Mouse (Mus musculus) kidney, embryonic 14.5 days (tissue): Measurements from ENCODE around the gene Ntf5. TPM values are rescaled to one million over a fixed set of nuclear protein-coding genes. Genes with fewer than 3 reads are reported as not detected.
"Not testable (repeated sequence)": the region's sequence is repeated elsewhere in the genome, so short reads cannot be mapped to it uniquely, and the experiment has no call there.

Experiments
- ATAC-seq: fragments of 200-750 bp; cut with Nextera tagmentation; 2 replicates; pipeline ENCODE4 v1.8.0; 2017; ENCODE audit warnings: moderate number of reproducible peaks, mild to moderate bottlenecking, moderate TSS enrichment, moderate library complexity; ENCODE audit not compliant: low FRiP score, low TSS enrichment
- H3K27ac ChIP-seq: fragments of 300-500 bp; sonication (generic); 2 replicates; pipeline ENCODE4 v1.5.1; 2014; ENCODE audit warnings: low read depth, mild to moderate bottlenecking, low read length, moderate library complexity, mixed read lengths
- H3K27me3 ChIP-seq: fragments of 300-500 bp; sonication (generic); 2 replicates; pipeline ENCODE4 v1.6.1; 2014; ENCODE audit warnings: mild to moderate bottlenecking, low read length; ENCODE audit not compliant: control insufficient read depth, insufficient read depth
- H3K36me3 ChIP-seq: fragments of 300-500 bp; sonication (generic); 2 replicates; pipeline ENCODE4 v1.6.1; 2014; ENCODE audit warnings: low read length, mixed read lengths; ENCODE audit not compliant: control insufficient read depth, insufficient read depth
- H3K4me1 ChIP-seq: fragments of 300-500 bp; sonication (generic); 2 replicates; pipeline ENCODE4 v1.6.1; 2014; ENCODE audit warnings: low read length, mixed read lengths; ENCODE audit not compliant: control insufficient read depth, insufficient read depth
- H3K4me2 ChIP-seq: fragments of 300-500 bp; sonication (generic); replicated peaks from 2 replicates; pipeline ENCODE4 v1.6.1; 2014; ENCODE audit warnings: low read depth, mild to moderate bottlenecking, low read length
- H3K4me3 ChIP-seq: fragments of 300-500 bp; sonication (generic); 2 replicates; pipeline ENCODE4 v1.5.1; 2014; ENCODE audit warnings: mild to moderate bottlenecking, low read length
- H3K9ac ChIP-seq: fragments of 300-500 bp; sonication (generic); 2 replicates; pipeline ENCODE4 v1.6.1; 2014; ENCODE audit warnings: low read depth, mild to moderate bottlenecking, low read length, moderate library complexity
- H3K9me3 ChIP-seq: fragments of 300-500 bp; sonication (generic); 2 replicates; pipeline ENCODE4 v1.6.1; 2016; ENCODE audit warnings: low read length; ENCODE audit not compliant: control insufficient read depth
- WGBS: fragments of 180-500 bp; shearing (Covaris S2); extraction: QIAGEN DNeasy Blood & Tissue Kit; methylation state at CpG from one replicate; pipeline ENCODE4 v1.1.7; 2014; 5-methylcytosine and 5-hydroxymethylcytosine counted together
- polyA plus RNA-seq: library from polyadenylated mRNA; unstranded; fragments of >200 nt; fragmentation: Nextera tagmentation; extraction: Ambion mirVana; gene quantifications from 2 replicates; pipeline ENCODE4 v1.2.1, GENCODE M21; 2014

Gene Ntf5
- polyA plus RNA-seq, 1 experiment from 2014 or later, result 1.4 TPM

GRCm38 (mm10) chr7:45461326-45461725 lies 47.8 kb downstream of the Ntf5 start:
- Histone ChIP-seq H3K9ac (0 out of 2 replicates have a peak overlapping the region, but pooled peaks have one; percentile 83), H3K27ac (peak overlapping the region; percentile 88; the same call in 1 of the 2 replicates), H3K4me2 (no peak overlapping the region), H3K9me3 (no peaks in the 10 kb centered on the region), H3K27me3 (no peaks in the 10 kb centered on the region), H3K4me3 (no peak overlapping the region), H3K4me1 (peaks cover 36% of the 10 kb centered on the region), H3K36me3 (peaks cover 45% of the 10 kb centered on the region)
- 65% methylated on average over 5 of the region's 5 CpGs for WGBS
- no peak for ATAC-seq

GRCm38 (mm10) chr7:45461781-45462180 lies 48.3 kb downstream of the Ntf5 start:
- no peak overlapping the region for H3K9ac ChIP-seq
- peaks cover 45% of the 10 kb centered on the region for H3K36me3 ChIP-seq
- no peak overlapping the region for H3K4me2 ChIP-seq
- H3K9me3 ChIP-seq, result no peaks in the 10 kb centered on the region
- peak overlapping the region; percentile 65; the same call in 1 of the 2 replicates for H3K27ac ChIP-seq
- WGBS, result 89% methylated on average over 4 of the region's 4 CpGs
- no peaks in the 10 kb centered on the region for H3K27me3 ChIP-seq
- ATAC-seq, result no peak
- no peak overlapping the region for H3K4me3 ChIP-seq
- peaks cover 36% of the 10 kb centered on the region for H3K4me1 ChIP-seq

- Histone ChIP-seq H3K9ac (no peak overlapping the region), H3K4me2 (no peak overlapping the region), H3K27ac (no peak overlapping the region), H3K9me3 (no peaks in the 10 kb centered on the region), H3K4me1 (peaks cover 33% of the 10 kb centered on the region), H3K36me3 (peaks cover 41% of the 10 kb centered on the region), H3K4me3 (no peak overlapping the region), H3K27me3 (no peaks in the 10 kb centered on the region)
- no peak for ATAC-seq
- WGBS, result 89% methylated on average over 4 of the region's 4 CpGs
Observed at GRCm38 (mm10) chr7:45462325-45462724, 48.8 kb downstream of the Ntf5 start.

- not testable (repeated sequence) for ATAC-seq, H3K27me3 ChIP-seq, H3K4me3 ChIP-seq, H3K9me3 ChIP-seq, H3K4me2 ChIP-seq, H3K9ac ChIP-seq, H3K27ac ChIP-seq
- 81% methylated on average over 4 of the region's 4 CpGs for WGBS
- Histone ChIP-seq H3K4me1 (peaks cover 27% of the 10 kb centered on the region), H3K36me3 (peaks cover 36% of the 10 kb centered on the region)
Observed at GRCm38 (mm10) chr7:45462868-45463267, 49.4 kb downstream of the Ntf5 start.

GRCm38 (mm10) chr7:45463987-45464778 lies 50.7 kb downstream of the Ntf5 start:
- Histone ChIP-seq H3K36me3 (peaks cover 28% of the 10 kb centered on the region), H3K27me3 (no peaks in the 10 kb centered on the region), H3K4me2 (no peak overlapping the region), H3K27ac (no peak overlapping the region), H3K9me3 (no peaks in the 10 kb centered on the region), H3K9ac (no peak overlapping the region), H3K4me3 (no peak overlapping the region), H3K4me1 (peaks cover 21% of the 10 kb centered on the region)
- no peak for ATAC-seq
- 88% methylated on average over 7 of the region's 7 CpGs for WGBS

GRCm38 (mm10) chr7:45465112-45465511 lies 51.6 kb downstream of the Ntf5 start:
- no peak overlapping the region for H3K27ac ChIP-seq
- peaks cover 28% of the 10 kb centered on the region for H3K36me3 ChIP-seq
- no peaks in the 10 kb centered on the region for H3K27me3 ChIP-seq
- H3K9me3 ChIP-seq, result no peaks in the 10 kb centered on the region
- no peak overlapping the region; the same call in 1 of the 2 replicates for H3K4me3 ChIP-seq
- no peak overlapping the region; the same call in 1 of the 2 replicates for H3K4me2 ChIP-seq
- peaks cover 20% of the 10 kb centered on the region for H3K4me1 ChIP-seq
- no peak for ATAC-seq
- H3K9ac ChIP-seq, result no peak overlapping the region
- 96% methylated on average over 12 of the region's 12 CpGs for WGBS

- H3K27me3 ChIP-seq, result no peaks in the 10 kb centered on the region
- peaks cover 16% of the 10 kb centered on the region for H3K4me1 ChIP-seq
- peak overlapping the region; percentile 84; the same call in 1 of the 2 replicates for H3K9ac ChIP-seq
- 81% methylated on average over 9 of the region's 9 CpGs for WGBS
- H3K27ac ChIP-seq, result no peak overlapping the region
- peaks cover 28% of the 10 kb centered on the region for H3K36me3 ChIP-seq
- ATAC-seq, result no peak
- H3K4me2 ChIP-seq, result peak overlapping the region; percentile 71
- peak overlapping the region; percentile 75 for H3K4me3 ChIP-seq
- H3K9me3 ChIP-seq, result no peaks in the 10 kb centered on the region
Observed at GRCm38 (mm10) chr7:45465549-45465948, 52.1 kb downstream of the Ntf5 start.

GRCm38 (mm10) chr7:45466283-45467089 lies 53.0 kb downstream of the Ntf5 start, which contains the start of gene Bax:
Bax (minus strand) TSS chr7:45466898.
- Histone ChIP-seq H3K4me1 (peaks cover 10% of the 10 kb centered on the region), H3K9me3 (no peaks in the 10 kb centered on the region), H3K9ac (peak within 1 kb of the TSS; percentile 84), H3K4me2 (peak within 1 kb of the TSS; percentile 71), H3K4me3 (peak within 1 kb of the TSS; percentile 75), H3K27ac (no peak within 1 kb of the TSS), H3K27me3 (no peaks in the 10 kb centered on the region), H3K36me3 (peaks cover 28% of the 10 kb centered on the region)
- peak; percentile 79 for ATAC-seq
- WGBS, result under 1% methylated on average over 44 of the region's 58 CpGs
